Mouse (Mus musculus): ENCODE measurements around the gene Mast2.

GRCm38 (mm10) chr4:116377973-116378667 is 85.9 kb downstream of the Mast2 start:
- TF ChIP-seq CTCF (IDR thresholded peaks at IDR 0.05; ENCODE audit: extremely low read depth, insufficient read length, insufficient replicate concordance, low read depth, low read length) (no peak), POLR2A (IDR thresholded peaks at IDR 0.05; ENCODE audit: low read depth, low read length) (no peak)

All from small intestine, adult 2 months (tissue).